Mouse (Mus musculus): ENCODE data around the gene Togaram2. TPM values are rescaled to one million over a fixed set of nuclear protein-coding genes. Genes with fewer than 3 reads are reported as not detected.

Gene Togaram2
- polyA plus RNA-seq, 1 experiment from 2014 or later, result 0.25 TPM

DNA sequence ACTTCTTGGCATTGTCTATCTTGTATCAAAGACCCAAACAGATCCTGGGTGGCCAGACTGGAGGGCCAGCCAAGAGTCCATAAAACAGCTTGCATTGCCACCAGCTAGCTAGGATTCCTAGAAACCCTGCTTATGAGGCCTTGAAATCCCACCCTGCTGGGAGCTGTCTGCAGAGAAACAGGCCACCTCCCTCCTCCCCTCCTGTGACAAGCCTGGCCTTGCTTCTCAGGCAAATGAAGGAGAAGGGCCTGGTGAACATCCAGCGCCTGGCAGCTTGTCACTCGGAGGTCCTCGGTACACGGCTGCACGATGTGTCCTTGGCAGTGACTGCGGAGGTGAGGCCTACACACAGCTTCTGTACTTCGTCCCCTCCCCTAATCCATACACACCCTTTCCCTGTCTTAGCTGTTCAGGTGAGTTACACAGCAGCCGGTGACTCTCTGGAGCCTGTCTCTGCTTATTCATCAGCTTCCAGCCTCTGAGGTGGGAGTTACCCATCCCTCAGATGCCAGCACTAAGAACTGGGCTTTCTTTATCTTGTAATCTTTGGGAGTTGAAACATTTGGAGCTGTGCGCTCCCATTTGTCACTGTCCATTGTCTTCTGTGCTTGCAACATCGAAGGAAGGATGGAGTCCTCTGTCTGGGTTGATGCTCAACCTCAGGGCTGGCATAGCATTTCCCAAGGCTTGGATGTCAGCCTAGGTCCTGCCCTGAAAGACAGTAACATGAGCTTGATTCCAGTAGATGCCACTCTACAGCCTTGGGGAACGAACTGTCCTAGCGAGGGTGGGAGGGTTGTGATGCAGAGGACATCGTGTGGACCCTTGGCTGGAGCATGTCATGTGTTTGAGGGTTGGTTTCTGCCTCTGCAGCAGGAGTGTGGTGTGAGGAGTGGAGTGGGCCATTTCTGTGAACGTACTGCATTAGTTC is 32.8 kb downstream of the Togaram2 start:
- H3K36me3 ChIP-seq, result no peaks in the 10 kb centered on the region
- 86% methylated on average over 14 of the region's 14 CpGs for WGBS

DNA sequence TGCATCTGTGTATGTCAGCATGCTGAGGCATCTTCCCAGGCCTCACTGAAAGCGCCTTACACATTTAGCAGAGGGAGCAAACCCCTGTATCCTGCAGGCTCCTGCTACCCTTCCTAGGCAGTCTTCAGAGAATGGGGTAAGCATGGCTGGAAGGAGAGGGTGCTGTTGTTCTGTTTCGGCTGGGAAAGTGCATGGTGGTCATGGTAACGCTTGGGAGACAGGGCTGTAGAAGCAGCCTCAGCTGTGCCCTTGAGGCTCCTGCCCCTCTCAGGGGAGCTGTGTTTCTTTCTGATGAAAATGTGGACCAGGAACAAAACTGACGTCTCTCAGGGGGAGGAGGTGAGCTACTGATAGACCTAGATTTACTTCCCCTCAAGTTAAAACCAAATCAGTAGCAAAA is 34.7 kb downstream of the Togaram2 start:
- 52% methylated on average over 4 of the region's 4 CpGs for WGBS
- Histone ChIP-seq H3K9ac (no peak overlapping the region), H3K27ac (no peak overlapping the region), H3K27me3 (replicated peaks) (no peaks in the 10 kb centered on the region), H3K9me3 (no peaks in the 10 kb centered on the region), H3K4me3 (no peak overlapping the region), H3K4me1 (no peaks in the 10 kb centered on the region), H3K36me3 (no peaks in the 10 kb centered on the region), H3K4me2 (replicated peaks) (no peak overlapping the region)
- ATAC-seq (ENCODE audit: low FRiP score, low read depth), result no peak

More for the DNA sequence above, 32.8 kb downstream of the Togaram2 start:
- H3K4me3 ChIP-seq, result no peak overlapping the region
- H3K4me1 ChIP-seq, result no peaks in the 10 kb centered on the region
- no peak overlapping the region for H3K9ac ChIP-seq
- no peak for ATAC-seq (ENCODE audit: low FRiP score, low read depth)
- no peaks in the 10 kb centered on the region for H3K9me3 ChIP-seq
- H3K27me3 ChIP-seq (replicated peaks), result no peaks in the 10 kb centered on the region
- no peak overlapping the region for H3K4me2 ChIP-seq (replicated peaks)
- no peak overlapping the region for H3K27ac ChIP-seq

GRCm38 (mm10) chr17:71712279-71712678 is 39.2 kb downstream of the Togaram2 start:
- Histone ChIP-seq H3K4me3 (no peak overlapping the region), H3K4me1 (no peaks in the 10 kb centered on the region), H3K27me3 (replicated peaks) (no peaks in the 10 kb centered on the region), H3K4me2 (replicated peaks) (no peak overlapping the region), H3K27ac (no peak overlapping the region), H3K9ac (no peak overlapping the region), H3K36me3 (no peaks in the 10 kb centered on the region), H3K9me3 (no peaks in the 10 kb centered on the region)
- no peak for ATAC-seq (ENCODE audit: low FRiP score, low read depth)
- WGBS, result 86% methylated on average over 6 of the region's 6 CpGs

- H3K4me3 ChIP-seq, result no peak overlapping the region
- no peak for ATAC-seq (ENCODE audit: low FRiP score, low read depth)
- H3K9ac ChIP-seq, result no peak overlapping the region
- H3K36me3 ChIP-seq, result no peaks in the 10 kb centered on the region
- no peaks in the 10 kb centered on the region for H3K27me3 ChIP-seq (replicated peaks)
- WGBS, result 84% methylated on average over 3 of the region's 3 CpGs
- H3K9me3 ChIP-seq, result no peaks in the 10 kb centered on the region
- no peak overlapping the region for H3K4me2 ChIP-seq (replicated peaks)
- no peaks in the 10 kb centered on the region for H3K4me1 ChIP-seq
- H3K27ac ChIP-seq, result no peak overlapping the region
These were observed 42.0 kb downstream of the Togaram2 start for GRCm38 (mm10) chr17:71715034-71715433.

DNA sequence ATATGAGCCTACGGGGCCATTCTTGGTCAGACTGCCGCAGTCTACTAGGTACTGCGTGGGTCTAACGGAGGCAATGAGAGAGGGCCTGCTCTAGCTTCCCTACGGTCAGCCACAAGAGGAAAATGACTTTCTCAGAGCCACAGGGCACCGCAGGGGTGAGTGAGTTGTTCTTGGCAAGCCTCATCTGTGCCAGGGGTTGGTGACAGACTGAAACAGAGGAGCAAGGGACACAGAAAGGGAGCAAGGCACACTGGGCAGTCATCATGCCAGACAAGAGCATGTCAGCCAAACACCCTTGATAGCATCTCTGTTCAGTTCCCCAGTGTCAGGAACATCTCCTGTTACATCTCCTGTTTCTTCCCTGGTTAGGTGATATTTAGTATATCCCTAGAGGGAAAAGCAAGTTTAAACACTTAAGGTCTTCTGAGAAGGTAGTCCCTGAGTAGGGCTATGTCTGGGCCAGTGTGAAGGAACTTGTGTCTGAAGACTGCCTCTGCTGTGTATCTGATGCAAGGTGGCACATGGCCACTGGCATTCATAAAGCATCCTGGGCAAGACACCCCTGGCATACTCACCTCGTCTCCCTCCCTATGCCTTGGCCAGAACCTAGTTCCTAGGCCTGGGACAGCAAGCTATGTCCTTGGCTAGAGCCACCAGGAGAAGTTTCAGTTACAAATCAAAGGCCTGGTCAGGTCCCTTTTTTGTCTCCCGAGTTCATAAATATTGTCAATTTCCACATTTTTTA is 45.0 kb downstream of the Togaram2 start:
- no peaks in the 10 kb centered on the region for H3K9me3 ChIP-seq
- no peaks in the 10 kb centered on the region for H3K4me1 ChIP-seq
- no peaks in the 10 kb centered on the region for H3K36me3 ChIP-seq
- ATAC-seq (ENCODE audit: low FRiP score, low read depth), result no peak
- no peak overlapping the region for H3K4me2 ChIP-seq (replicated peaks)
- no peak overlapping the region for H3K4me3 ChIP-seq
- no peak overlapping the region for H3K27ac ChIP-seq
- H3K9ac ChIP-seq, result no peak overlapping the region
- no peaks in the 10 kb centered on the region for H3K27me3 ChIP-seq (replicated peaks)
- WGBS, result 89% methylated on average over 8 of the region's 8 CpGs

- H3K9ac ChIP-seq, result no peak overlapping the region
- H3K4me3 ChIP-seq, result no peak overlapping the region
- no peaks in the 10 kb centered on the region for H3K36me3 ChIP-seq
- no peak for ATAC-seq (ENCODE audit: low FRiP score, low read depth)
- no peaks in the 10 kb centered on the region for H3K27me3 ChIP-seq (replicated peaks)
- no peak overlapping the region for H3K4me2 ChIP-seq (replicated peaks)
- no peak overlapping the region for H3K27ac ChIP-seq
- no peaks in the 10 kb centered on the region for H3K9me3 ChIP-seq
- no peaks in the 10 kb centered on the region for H3K4me1 ChIP-seq
These were observed 47.4 kb downstream of the Togaram2 start for GRCm38 (mm10) chr17:71720434-71720833.

- Histone ChIP-seq H3K27ac (no peak overlapping the region), H3K27me3 (replicated peaks) (no peaks in the 10 kb centered on the region), H3K4me1 (no peaks in the 10 kb centered on the region), H3K36me3 (no peaks in the 10 kb centered on the region), H3K4me3 (no peak overlapping the region), H3K9ac (no peak overlapping the region), H3K9me3 (no peaks in the 10 kb centered on the region), H3K4me2 (replicated peaks) (no peak overlapping the region)
- WGBS, result 82% methylated on average over 3 of the region's 3 CpGs
- no peak for ATAC-seq (ENCODE audit: low FRiP score, low read depth)
These were observed 48.0 kb downstream of the Togaram2 start for GRCm38 (mm10) chr17:71721019-71721418.

- 76% methylated on average over 2 of the region's 2 CpGs for WGBS
These were observed 57.6 kb downstream of the Togaram2 start for GRCm38 (mm10) chr17:71730655-71731054.

GRCm38 (mm10) chr17:71736442-71736841 is 63.4 kb downstream of the Togaram2 start:
- 83% methylated on average over 3 of the region's 3 CpGs for WGBS
- H3K27ac ChIP-seq, result no peak overlapping the region
- no peaks in the 10 kb centered on the region for H3K4me1 ChIP-seq
- no peak overlapping the region for H3K4me2 ChIP-seq (replicated peaks)
- H3K9ac ChIP-seq, result no peak overlapping the region
- H3K4me3 ChIP-seq, result no peak overlapping the region
- H3K27me3 ChIP-seq (replicated peaks), result no peaks in the 10 kb centered on the region
- no peak for ATAC-seq (ENCODE audit: low FRiP score, low read depth)
- H3K36me3 ChIP-seq, result no peaks in the 10 kb centered on the region
- H3K9me3 ChIP-seq, result no peaks in the 10 kb centered on the region

More at GRCm38 (mm10) chr17:71730655-71731054, 57.6 kb downstream of the Togaram2 start:
- no peaks in the 10 kb centered on the region for H3K4me1 ChIP-seq
- H3K4me3 ChIP-seq, result no peak overlapping the region
- H3K4me2 ChIP-seq (replicated peaks), result no peak overlapping the region
- no peaks in the 10 kb centered on the region for H3K9me3 ChIP-seq
- no peaks in the 10 kb centered on the region for H3K27me3 ChIP-seq (replicated peaks)
- no peak overlapping the region for H3K9ac ChIP-seq
- ATAC-seq (ENCODE audit: low FRiP score, low read depth), result no peak
- no peaks in the 10 kb centered on the region for H3K36me3 ChIP-seq
- H3K27ac ChIP-seq, result no peak overlapping the region

DNA sequence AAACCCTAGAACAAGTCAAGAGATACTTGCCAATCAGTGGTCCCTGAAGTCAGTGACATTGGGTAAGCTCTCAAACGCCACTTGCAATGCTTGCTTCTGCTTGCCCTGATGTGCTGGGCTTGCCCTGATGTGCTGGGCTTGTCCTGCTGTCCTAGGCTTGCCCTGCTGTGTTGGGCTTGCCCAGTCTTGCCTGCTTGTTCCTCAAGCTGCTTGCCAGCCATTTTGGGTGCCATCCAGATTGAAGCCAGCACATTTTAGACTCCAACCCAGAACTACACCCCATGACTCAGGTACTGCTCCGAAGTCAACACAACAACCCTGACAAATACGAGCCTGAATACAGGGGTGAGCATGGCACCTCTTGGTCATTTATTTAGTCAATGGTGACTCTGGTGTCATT is 69.1 kb downstream of the Togaram2 start:
- 92% methylated on average over 3 of the region's 3 CpGs for WGBS

GRCm38 (mm10) chr17:71742935-71743334 is 69.9 kb downstream of the Togaram2 start:
- no peak overlapping the region for H3K4me2 ChIP-seq (replicated peaks)
- no peak for ATAC-seq (ENCODE audit: low FRiP score, low read depth)
- H3K9me3 ChIP-seq, result no peaks in the 10 kb centered on the region
- H3K27ac ChIP-seq, result no peak overlapping the region
- H3K4me1 ChIP-seq, result peaks cover 11% of the 10 kb centered on the region; the same call in 1 of the 2 replicates
- no peaks in the 10 kb centered on the region for H3K36me3 ChIP-seq
- no peak overlapping the region for H3K4me3 ChIP-seq
- WGBS, result 38% methylated on average over 5 of the region's 5 CpGs
- H3K27me3 ChIP-seq (replicated peaks), result no peaks in the 10 kb centered on the region
- no peak overlapping the region for H3K9ac ChIP-seq

More for the DNA sequence above, 69.1 kb downstream of the Togaram2 start:
- no peaks in the 10 kb centered on the region for H3K36me3 ChIP-seq
- H3K9me3 ChIP-seq, result no peaks in the 10 kb centered on the region
- H3K4me3 ChIP-seq, result no peak overlapping the region
- ATAC-seq (ENCODE audit: low FRiP score, low read depth), result no peak
- peaks cover 11% of the 10 kb centered on the region; the same call in 1 of the 2 replicates for H3K4me1 ChIP-seq
- H3K27ac ChIP-seq, result no peak overlapping the region
- H3K27me3 ChIP-seq (replicated peaks), result no peaks in the 10 kb centered on the region
- no peak overlapping the region for H3K9ac ChIP-seq
- H3K4me2 ChIP-seq (replicated peaks), result no peak overlapping the region

GRCm38 (mm10) chr17:71746114-71746513 is 73.1 kb downstream of the Togaram2 start:
- H3K4me3 ChIP-seq, result no peak overlapping the region
- peaks cover 11% of the 10 kb centered on the region; the same call in 1 of the 2 replicates for H3K4me1 ChIP-seq
- H3K9me3 ChIP-seq, result no peaks in the 10 kb centered on the region
- WGBS, result 55% methylated on average over 9 of the region's 9 CpGs
- no peaks in the 10 kb centered on the region for H3K36me3 ChIP-seq
- 0 out of 2 replicates have a peak, but pooled peaks have one; percentile 48 for ATAC-seq (ENCODE audit: low FRiP score, low read depth)
- H3K4me2 ChIP-seq (replicated peaks), result no peak overlapping the region
- H3K9ac ChIP-seq, result no peak overlapping the region
- H3K27me3 ChIP-seq (replicated peaks), result no peaks in the 10 kb centered on the region
- no peak overlapping the region for H3K27ac ChIP-seq

Measured in neural tube, embryonic 12.5 days (tissue).